In genomic region chr9:26121986-26122385, GRCm38 (mm10) we compare ENCODE assay signal across 14 mouse cellular contexts.
A peak's percentile ranks its signal among the peaks of the same experiment; 100 is the strongest.
DNase-seq lines count a peak whose midpoint lies in the region; ATAC-seq and TF ChIP-seq lines count a peak whose summit lies in the region.
"Had no signal": no experiment of that assay in that cellular context is flagged by ENCODE, and none has a peak within 500 bp of the region (broad histone marks: within the 10 kb centered on the region; RNA-seq: fewer than 3 reads in every experiment).

No protein-coding gene starts in this region.

- H3K36me3 ChIP-seq in ES-E14 (ENCODE audit: control insufficient read depth, insufficient read depth, low read length, poor library complexity, severe bottlenecking): no peaks in the 10 kb centered on the region
- no peaks in the 10 kb centered on the region for H3K36me3 ChIP-seq in lung, postnatal 0 days (ENCODE audit: insufficient read depth, low read length)
- H3K36me3 ChIP-seq in heart, embryonic 12.5 days: no peaks in the 10 kb centered on the region
- H3K36me3 ChIP-seq: embryonic facial prominence, embryonic 12.5 days; hindbrain, embryonic 10.5 days; stomach, embryonic 15.5 days had no signal

- H3K4me3 ChIP-seq in ES-E14 (ENCODE audit: insufficient read depth in 1 of 2, low read depth in 1 of 2, low read length in 2 of 2, poor library complexity in 1 of 2, severe bottlenecking in 1 of 2): no peak overlapping the region
- no peak overlapping the region for H3K4me3 ChIP-seq in lung, postnatal 0 days (ENCODE audit: low read depth, low read length)
- H3K4me3 ChIP-seq in heart, embryonic 12.5 days: no peak overlapping the region
- H3K4me3 ChIP-seq: embryonic facial prominence, embryonic 12.5 days; hindbrain, embryonic 10.5 days; myocyte; stomach, embryonic 15.5 days had no signal

- ATAC-seq in lung, postnatal 0 days: no peak
- no peak for ATAC-seq in heart, embryonic 12.5 days (ENCODE audit: insufficient number of reproducible peaks, low FRiP score)
- ATAC-seq: forebrain, embryonic 16.5 days; Patski had no signal

- no peak overlapping the region for H3K9ac ChIP-seq in ES-E14 (ENCODE audit: insufficient read depth, low read depth, low read length, poor library complexity, severe bottlenecking)
- H3K9ac ChIP-seq in lung, postnatal 0 days (replicated peaks; ENCODE audit: low read depth): no peak overlapping the region
- H3K9ac ChIP-seq in heart, embryonic 12.5 days: no peak overlapping the region
- H3K9ac ChIP-seq: embryonic facial prominence, embryonic 12.5 days; stomach, embryonic 15.5 days had no signal

- DNase-seq in adrenal gland, postnatal 10 days: peak; percentile 2
- DNase-seq in adrenal gland, adult 2 months: no peak
- peak; percentile 35 for DNase-seq in kidney, adult 9 months
- DNase-seq in kidney, postnatal 14 days: no peak
- DNase-seq in ES-E14 (ENCODE audit: low read depth, low spot score): peak; percentile 44
- DNase-seq in lung, postnatal 0 days (ENCODE audit: low spot score): peak; percentile 52
- no peak for DNase-seq in adrenal gland, postnatal 25 days

- 88% methylated on average over 2 of the region's 2 CpGs for WGBS in lung, postnatal 0 days
- WGBS in heart, embryonic 12.5 days: 86% methylated on average over 2 of the region's 2 CpGs

- peak; percentile 59 for TF ChIP-seq CTCF in lung, postnatal 0 days (IDR thresholded peaks at IDR 0.05)

- no peaks in the 10 kb centered on the region for H3K9me3 ChIP-seq in ES-E14 (ENCODE audit: control insufficient read depth, insufficient read depth, low read depth, low read length)
- H3K9me3 ChIP-seq in lung, postnatal 0 days (ENCODE audit: low read length): no peaks in the 10 kb centered on the region
- H3K9me3 ChIP-seq in heart, embryonic 12.5 days (replicated peaks): no peaks in the 10 kb centered on the region
- H3K9me3 ChIP-seq: embryonic facial prominence, embryonic 12.5 days; stomach, embryonic 15.5 days had no signal

- in situ Hi-C loops in ES-E14 (cut with MboI; ENCODE audit: low sequenced_read_pairs in 2 of 2, unreplicated experiment in 2 of 2): loop anchor here in 1 of 2 experiments (10.0 kb wide), 1 partner anchor 377 kb away; no protein-coding TSS in a partner anchor

- no peaks in the 10 kb centered on the region for H3K27me3 ChIP-seq in lung, postnatal 0 days (replicated peaks; ENCODE audit: insufficient read depth, low read length)
- H3K27me3 ChIP-seq in heart, embryonic 12.5 days (replicated peaks): no peaks in the 10 kb centered on the region
- H3K27me3 ChIP-seq: embryonic facial prominence, embryonic 12.5 days; Patski; stomach, embryonic 15.5 days had no signal

- H3K4me1 ChIP-seq in ES-E14 (ENCODE audit: control insufficient read depth in 2 of 2, insufficient read depth in 2 of 2, low read length in 2 of 2, poor library complexity in 1 of 2): no peaks in the 10 kb centered on the region
- H3K4me1 ChIP-seq in lung, postnatal 0 days (ENCODE audit: insufficient read depth, low read depth, low read length): no peaks in the 10 kb centered on the region
- no peaks in the 10 kb centered on the region for H3K4me1 ChIP-seq in heart, embryonic 12.5 days (replicated peaks)
- H3K4me1 ChIP-seq: embryonic facial prominence, embryonic 12.5 days; hindbrain, embryonic 10.5 days; stomach, embryonic 15.5 days had no signal

- H3K27ac ChIP-seq in ES-E14 (ENCODE audit: insufficient read depth, low read depth, low read length, poor library complexity, severe bottlenecking): no peak overlapping the region
- H3K27ac ChIP-seq in lung, postnatal 0 days (ENCODE audit: low read length): no peak overlapping the region
- H3K27ac ChIP-seq in heart, embryonic 12.5 days (ENCODE audit: poor library complexity, severe bottlenecking): no peak overlapping the region
- H3K27ac ChIP-seq: embryonic facial prominence, embryonic 12.5 days; hindbrain, embryonic 10.5 days; stomach, embryonic 15.5 days had no signal

- TF ChIP-seq EP300 in lung, postnatal 0 days (IDR thresholded peaks at IDR 0.05): no peak

- H3K4me2 ChIP-seq in lung, postnatal 0 days (replicated peaks; ENCODE audit: low read depth, low read length): no peak overlapping the region
- no peak overlapping the region for H3K4me2 ChIP-seq in heart, embryonic 12.5 days
- H3K4me2 ChIP-seq: embryonic facial prominence, embryonic 12.5 days; stomach, embryonic 15.5 days had no signal

TF ChIP-seq in ES-E14, 5 proteins besides CTCF, POLR2A, EP300 and RAD21:
- TF ChIP-seq ZC3H11A (IDR thresholded peaks at IDR 0.05; ENCODE audit: borderline replicate concordance, low read depth, low read length) (0 out of 2 replicates have a peak, but pooled peaks have one; percentile 11), CHD2 (IDR thresholded peaks at IDR 0.05; ENCODE audit: low read depth, low read length) (no peak), HCFC1 (IDR thresholded peaks at IDR 0.05; ENCODE audit: borderline replicate concordance, insufficient read depth, low read length) (no peak), ZNF384 (IDR thresholded peaks at IDR 0.05; ENCODE audit: low read depth, low read length) (no peak), MAFK (IDR thresholded peaks at IDR 0.05; ENCODE audit: insufficient read depth, low read depth, low read length) (no peak)

Comparison
In these comparisons a context has a peak if more than half of its experiments do, and no peak if none do; other contexts are left out.
1. DNase-seq: peak in adrenal gland, postnatal 10 days (single experiment), kidney, adult 9 months (single experiment), ES-E14 (single experiment) and lung, postnatal 0 days (single experiment); none in adrenal gland, adult 2 months (single experiment), kidney, postnatal 14 days (single experiment) and adrenal gland, postnatal 25 days (single experiment).